Mouse (Mus musculus): Measurements from ENCODE around the gene Mmp2. TPM values are rescaled to one million over a fixed set of nuclear protein-coding genes. Genes with fewer than 3 reads are reported as not detected.

Gene Mmp2
- polyA plus RNA-seq, 1 experiment, result 18.3 TPM

GRCm38 (mm10) chr8:92893870-92894269 lies 66.8 kb downstream of the Mmp2 start:
- H3K4me3 ChIP-seq (ENCODE audit: extremely low read depth, insufficient read depth, insufficient read length), result no peak overlapping the region
- TF ChIP-seq CTCF (IDR thresholded peaks at IDR 0.05; ENCODE audit: extremely low read depth, insufficient read depth, insufficient read length, insufficient replicate concordance), result no peak
- no peaks in the 10 kb centered on the region for H3K27me3 ChIP-seq (ENCODE audit: control insufficient read depth, insufficient read depth, low read length)
- WGBS, result 100% methylated on average over 2 of the region's 2 CpGs
- no peak for DNase-seq (ENCODE audit: low read depth in 1 of 2, low spot score in 2 of 2)
- H3K27ac ChIP-seq (ENCODE audit: insufficient read depth, low read length), result no peak overlapping the region
- no peaks in the 10 kb centered on the region for H3K36me3 ChIP-seq (ENCODE audit: control insufficient read depth, insufficient read depth, low read length)
- H3K4me1 ChIP-seq (ENCODE audit: control insufficient read depth, insufficient read depth, insufficient read length), result no peaks in the 10 kb centered on the region

GRCm38 (mm10) chr8:92895053-92895452 lies 68.0 kb downstream of the Mmp2 start:
- WGBS, result 94% methylated on average over 7 of the region's 7 CpGs
- H3K36me3 ChIP-seq (ENCODE audit: control insufficient read depth, insufficient read depth, low read length), result no peaks in the 10 kb centered on the region
- TF ChIP-seq POLR2A (IDR thresholded peaks at IDR 0.05; ENCODE audit: low read depth, low read length) (no peak), CTCF (IDR thresholded peaks at IDR 0.05; ENCODE audit: extremely low read depth, insufficient read depth, insufficient read length, insufficient replicate concordance) (no peak)

GRCm38 (mm10) chr8:92896056-92896455 lies 69.0 kb downstream of the Mmp2 start:
- DNase-seq (ENCODE audit: low read depth in 1 of 2, low spot score in 2 of 2), result no peak
- no peaks in the 10 kb centered on the region for H3K36me3 ChIP-seq (ENCODE audit: control insufficient read depth, insufficient read depth, low read length)
- TF ChIP-seq CTCF (IDR thresholded peaks at IDR 0.05; ENCODE audit: extremely low read depth, insufficient read depth, insufficient read length, insufficient replicate concordance) (no peak), POLR2A (IDR thresholded peaks at IDR 0.05; ENCODE audit: low read depth, low read length) (no peak)
- H3K4me1 ChIP-seq (ENCODE audit: control insufficient read depth, insufficient read depth, insufficient read length), result no peaks in the 10 kb centered on the region
- 94% methylated on average over 1 of the region's 1 CpGs for WGBS
- H3K27ac ChIP-seq (ENCODE audit: insufficient read depth, low read length), result no peak overlapping the region
- H3K4me3 ChIP-seq (ENCODE audit: extremely low read depth, insufficient read depth, insufficient read length), result no peak overlapping the region
- H3K27me3 ChIP-seq (ENCODE audit: control insufficient read depth, insufficient read depth, low read length), result no peaks in the 10 kb centered on the region

More at GRCm38 (mm10) chr8:92895053-92895452, 68.0 kb downstream of the Mmp2 start:
- H3K27ac ChIP-seq (ENCODE audit: insufficient read depth, low read length), result no peak overlapping the region
- no peak for DNase-seq (ENCODE audit: low read depth in 1 of 2, low spot score in 2 of 2)
- H3K27me3 ChIP-seq (ENCODE audit: control insufficient read depth, insufficient read depth, low read length), result no peaks in the 10 kb centered on the region
- H3K4me3 ChIP-seq (ENCODE audit: extremely low read depth, insufficient read depth, insufficient read length), result no peak overlapping the region
- no peaks in the 10 kb centered on the region for H3K4me1 ChIP-seq (ENCODE audit: control insufficient read depth, insufficient read depth, insufficient read length)

- 83% methylated on average over 5 of the region's 5 CpGs for WGBS
- no peak overlapping the region for H3K4me3 ChIP-seq (ENCODE audit: extremely low read depth, insufficient read depth, insufficient read length)
- no peaks in the 10 kb centered on the region for H3K27me3 ChIP-seq (ENCODE audit: control insufficient read depth, insufficient read depth, low read length)
- H3K27ac ChIP-seq (ENCODE audit: insufficient read depth, low read length), result no peak overlapping the region
- no peak for TF ChIP-seq CTCF (IDR thresholded peaks at IDR 0.05; ENCODE audit: extremely low read depth, insufficient read depth, insufficient read length, insufficient replicate concordance)
- no peaks in the 10 kb centered on the region for H3K36me3 ChIP-seq (ENCODE audit: control insufficient read depth, insufficient read depth, low read length)
- H3K4me1 ChIP-seq (ENCODE audit: control insufficient read depth, insufficient read depth, insufficient read length), result no peaks in the 10 kb centered on the region
- DNase-seq (ENCODE audit: low read depth in 1 of 2, low spot score in 2 of 2), result no peak
Observed at GRCm38 (mm10) chr8:92896611-92897010, 69.5 kb downstream of the Mmp2 start.

GRCm38 (mm10) chr8:92897794-92898193 lies 70.7 kb downstream of the Mmp2 start:
- no peaks in the 10 kb centered on the region for H3K36me3 ChIP-seq (ENCODE audit: control insufficient read depth, insufficient read depth, low read length)
- H3K27me3 ChIP-seq (ENCODE audit: control insufficient read depth, insufficient read depth, low read length), result no peaks in the 10 kb centered on the region
- no peak for DNase-seq (ENCODE audit: low read depth in 1 of 2, low spot score in 2 of 2)
- no peaks in the 10 kb centered on the region for H3K4me1 ChIP-seq (ENCODE audit: control insufficient read depth, insufficient read depth, insufficient read length)
- no peak for TF ChIP-seq CTCF (IDR thresholded peaks at IDR 0.05; ENCODE audit: extremely low read depth, insufficient read depth, insufficient read length, insufficient replicate concordance)
- no peak for TF ChIP-seq POLR2A (IDR thresholded peaks at IDR 0.05; ENCODE audit: low read depth, low read length)
- H3K4me3 ChIP-seq (ENCODE audit: extremely low read depth, insufficient read depth, insufficient read length), result no peak overlapping the region
- no peak overlapping the region for H3K27ac ChIP-seq (ENCODE audit: insufficient read depth, low read length)
- WGBS, result 47% methylated on average over 4 of the region's 4 CpGs

- 90% methylated on average over 9 of the region's 9 CpGs for WGBS
- Histone ChIP-seq H3K36me3 (ENCODE audit: control insufficient read depth, insufficient read depth, low read length) (no peaks in the 10 kb centered on the region), H3K4me1 (ENCODE audit: control insufficient read depth, insufficient read depth, insufficient read length) (no peaks in the 10 kb centered on the region), H3K27ac (ENCODE audit: insufficient read depth, low read length) (no peak overlapping the region), H3K4me3 (ENCODE audit: extremely low read depth, insufficient read depth, insufficient read length) (no peak overlapping the region), H3K27me3 (ENCODE audit: control insufficient read depth, insufficient read depth, low read length) (no peaks in the 10 kb centered on the region)
- DNase-seq (ENCODE audit: low read depth in 1 of 2, low spot score in 2 of 2), result no peak
- TF ChIP-seq POLR2A (IDR thresholded peaks at IDR 0.05; ENCODE audit: low read depth, low read length), result no peak
Observed at GRCm38 (mm10) chr8:92899590-92899989, 72.5 kb downstream of the Mmp2 start.

- TF ChIP-seq POLR2A (IDR thresholded peaks at IDR 0.05; ENCODE audit: low read depth, low read length), result no peak
- no peak for TF ChIP-seq CTCF (IDR thresholded peaks at IDR 0.05; ENCODE audit: extremely low read depth, insufficient read depth, insufficient read length, insufficient replicate concordance)
- H3K27me3 ChIP-seq (ENCODE audit: control insufficient read depth, insufficient read depth, low read length), result no peaks in the 10 kb centered on the region
- no peak within 1 kb of the TSS for H3K27ac ChIP-seq (ENCODE audit: insufficient read depth, low read length)
- H3K4me1 ChIP-seq (ENCODE audit: control insufficient read depth, insufficient read depth, insufficient read length), result no peaks in the 10 kb centered on the region
- 96% methylated on average over 5 of the region's 5 CpGs for WGBS
- no peaks in the 10 kb centered on the region for H3K36me3 ChIP-seq (ENCODE audit: control insufficient read depth, insufficient read depth, low read length)
- no peak within 1 kb of the TSS for H3K4me3 ChIP-seq (ENCODE audit: extremely low read depth, insufficient read depth, insufficient read length)
- no peak for DNase-seq (ENCODE audit: low read depth in 1 of 2, low spot score in 2 of 2)
Observed at GRCm38 (mm10) chr8:92901107-92901506, 74.0 kb downstream of the Mmp2 start, which contains the start of gene Capns2. Capns2 (plus strand) TSS chr8:92901407.

Data from spleen, adult 2 months (tissue).